Mouse (Mus musculus): ENCODE data around the gene Ppm1h. TPM values are rescaled to one million over a fixed set of nuclear protein-coding genes. Genes with fewer than 3 reads are reported as not detected.

Ppm1h gene
- polyA plus RNA-seq, 1 experiment, result 0.13 TPM

DNA sequence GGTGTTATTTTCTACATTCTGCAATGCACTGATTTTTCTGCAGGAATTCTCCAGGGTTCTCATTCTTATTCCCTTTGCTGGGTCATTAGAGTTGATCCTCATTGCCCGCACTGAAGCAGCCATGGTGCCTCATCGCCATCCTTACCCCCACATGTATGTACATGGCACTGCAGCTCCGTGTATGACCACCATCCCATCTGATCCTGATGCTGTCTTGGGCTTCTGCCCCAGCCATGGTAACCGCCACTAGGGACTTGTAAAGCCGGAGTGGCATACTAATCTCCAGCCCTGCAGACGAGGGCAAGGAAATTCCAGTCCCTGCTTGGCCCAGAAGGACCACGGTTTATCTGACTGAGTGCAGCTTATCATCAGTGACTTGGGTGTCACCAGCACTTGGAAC lies 86.1 kb downstream of the Ppm1h start:
- H3K79me2 ChIP-seq (ENCODE audit: control insufficient read depth, insufficient read depth), result no peaks in the 10 kb centered on the region
- no peak overlapping the region for H3K4me3 ChIP-seq
- peaks cover 6% of the 10 kb centered on the region for H3K27me3 ChIP-seq (ENCODE audit: control insufficient read depth, insufficient read depth, insufficient read length)
- TF ChIP-seq REST (IDR thresholded peaks at IDR 0.05; ENCODE audit: insufficient read depth, insufficient read length), result no peak
- no peak for TF ChIP-seq CEBPB (IDR thresholded peaks at IDR 0.05; ENCODE audit: insufficient read depth, poor library complexity, severe bottlenecking)
- no peak overlapping the region for H3ac ChIP-seq (ENCODE audit: control insufficient read depth, insufficient read length)
- no peaks in the 10 kb centered on the region for H3K36me3 ChIP-seq (ENCODE audit: control insufficient read depth, insufficient read depth)
- no peak overlapping the region for H3K4me2 ChIP-seq (ENCODE audit: low read depth)

- no peak overlapping the region for H3ac ChIP-seq (ENCODE audit: control insufficient read depth, insufficient read length)
- H3K4me2 ChIP-seq (ENCODE audit: low read depth), result no peak overlapping the region
- TF ChIP-seq MYOD1 (IDR thresholded peaks at IDR 0.05; ENCODE audit: control insufficient read depth in 1 of 3, insufficient read length in 2 of 3, low read depth in 2 of 3) (no peak), POLR2AphosphoS2 (IDR thresholded peaks at IDR 0.05; ENCODE audit: insufficient read length, low read depth) (no peak), SRF (IDR thresholded peaks at IDR 0.05; ENCODE audit: control insufficient read depth, insufficient read length, low read depth) (no peak), MYOG (IDR thresholded peaks at IDR 0.05; ENCODE audit: control insufficient read depth in 1 of 3, insufficient read depth in 1 of 3, insufficient read length in 2 of 3, low read depth in 2 of 3) (no peak), CEBPB (IDR thresholded peaks at IDR 0.05; ENCODE audit: insufficient read depth, poor library complexity, severe bottlenecking) (no peak)
- H3K79me2 ChIP-seq (ENCODE audit: control insufficient read depth, insufficient read depth), result no peaks in the 10 kb centered on the region
- no peaks in the 10 kb centered on the region for H3K36me3 ChIP-seq (ENCODE audit: control insufficient read depth, insufficient read depth)
- H3K27me3 ChIP-seq (ENCODE audit: control insufficient read depth, insufficient read depth, insufficient read length), result peaks cover 6% of the 10 kb centered on the region
- H3K4me3 ChIP-seq, result no peak overlapping the region
These were observed 87.0 kb downstream of the Ppm1h start for GRCm38 (mm10) chr10:122765521-122765920.

DNA sequence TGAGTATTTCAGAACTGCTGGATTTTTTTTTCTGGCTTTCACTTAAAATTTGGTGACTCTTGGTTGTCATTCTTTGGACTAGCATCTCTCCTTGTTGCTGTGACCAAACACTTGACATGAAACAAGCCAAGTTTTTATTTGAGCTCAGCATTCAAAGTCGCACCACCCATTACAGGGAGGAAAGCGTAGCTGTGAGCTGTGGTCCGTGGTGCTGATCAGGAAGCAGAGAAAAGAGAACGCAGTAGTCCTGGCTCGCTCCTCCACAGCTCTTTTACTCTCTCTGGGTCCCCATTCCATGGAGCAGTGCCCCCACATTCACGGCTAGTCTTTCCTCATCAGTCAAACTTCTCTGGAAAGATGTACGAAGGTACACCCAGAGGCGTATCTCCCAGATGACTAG lies 87.4 kb downstream of the Ppm1h start:
- no peak overlapping the region for H3K4me2 ChIP-seq (ENCODE audit: low read depth)
- H3K79me2 ChIP-seq (ENCODE audit: control insufficient read depth, insufficient read depth), result no peaks in the 10 kb centered on the region
- H3ac ChIP-seq (ENCODE audit: control insufficient read depth, insufficient read length), result no peak overlapping the region
- no peaks in the 10 kb centered on the region for H3K36me3 ChIP-seq (ENCODE audit: control insufficient read depth, insufficient read depth)
- H3K27me3 ChIP-seq (ENCODE audit: control insufficient read depth, insufficient read depth, insufficient read length), result peaks cover 6% of the 10 kb centered on the region
- no peak overlapping the region for H3K4me3 ChIP-seq
- peak; percentile 19 for TF ChIP-seq REST (IDR thresholded peaks at IDR 0.05; ENCODE audit: insufficient read depth, insufficient read length)
- TF ChIP-seq SRF (IDR thresholded peaks at IDR 0.05; ENCODE audit: control insufficient read depth, insufficient read length, low read depth), result no peak
- TF ChIP-seq MYOG (IDR thresholded peaks at IDR 0.05; ENCODE audit: control insufficient read depth in 1 of 3, insufficient read depth in 1 of 3, insufficient read length in 2 of 3, low read depth in 2 of 3), result no peak

DNA sequence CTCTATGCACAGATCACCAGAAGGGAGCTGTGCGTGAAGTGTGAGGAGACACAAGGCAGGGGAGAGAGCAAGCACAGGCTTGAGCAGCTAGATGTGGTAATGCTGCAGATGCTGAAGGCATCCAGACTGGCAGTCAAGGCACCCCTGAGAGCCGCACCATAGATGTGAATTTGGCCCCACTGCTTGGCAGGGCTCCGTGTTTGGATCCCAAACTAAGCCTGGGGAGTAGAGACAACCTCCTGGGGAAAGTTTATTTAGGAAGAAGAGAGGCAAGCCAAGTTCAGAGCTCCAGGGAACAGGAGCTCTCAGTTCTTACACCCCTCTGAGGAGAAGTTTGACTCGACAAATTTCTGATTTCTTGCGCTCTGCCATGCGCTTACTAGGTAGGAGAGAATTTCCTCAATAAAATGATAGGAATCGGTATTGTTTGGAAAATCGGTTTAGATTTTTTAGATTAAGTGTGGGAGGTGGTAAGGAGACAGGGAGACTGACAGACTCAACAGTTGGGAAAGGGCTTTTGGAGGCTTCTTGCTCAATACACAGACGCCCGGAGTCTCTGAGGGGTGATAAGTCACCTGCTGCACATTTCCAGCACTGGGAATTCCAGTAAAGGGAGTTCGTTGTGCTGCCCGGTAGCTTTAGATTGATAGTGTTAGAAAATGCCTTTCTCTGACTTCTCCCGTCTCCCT lies 89.8 kb downstream of the Ppm1h start:
- peaks cover 6% of the 10 kb centered on the region for H3K27me3 ChIP-seq (ENCODE audit: control insufficient read depth, insufficient read depth, insufficient read length)
- no peak for TF ChIP-seq MAX (IDR thresholded peaks at IDR 0.05; ENCODE audit: low read depth)
- no peak for TF ChIP-seq POLR2A (IDR thresholded peaks at IDR 0.05; ENCODE audit: insufficient read length, low read depth)
- TF ChIP-seq TCF3 (IDR thresholded peaks at IDR 0.05; ENCODE audit: insufficient read length, low read depth), result no peak
- no peak for TF ChIP-seq REST (IDR thresholded peaks at IDR 0.05; ENCODE audit: insufficient read depth, insufficient read length)
- no peak for TF ChIP-seq E2F4 (IDR thresholded peaks at IDR 0.05; ENCODE audit: insufficient read depth)
- no peak for TF ChIP-seq SRF (IDR thresholded peaks at IDR 0.05; ENCODE audit: control insufficient read depth, insufficient read length, low read depth)
- TF ChIP-seq USF1 (IDR thresholded peaks at IDR 0.05; ENCODE audit: low read depth), result no peak
- TF ChIP-seq POLR2AphosphoS2 (IDR thresholded peaks at IDR 0.05; ENCODE audit: insufficient read length, low read depth), result no peak
- TF ChIP-seq MYOG (IDR thresholded peaks at IDR 0.05; ENCODE audit: control insufficient read depth in 1 of 3, insufficient read depth in 1 of 3, insufficient read length in 2 of 3, low read depth in 2 of 3), result no peak
- no peak for TF ChIP-seq MYOD1 (IDR thresholded peaks at IDR 0.05; ENCODE audit: control insufficient read depth in 1 of 3, insufficient read length in 2 of 3, low read depth in 2 of 3)
- TF ChIP-seq CEBPB (IDR thresholded peaks at IDR 0.05; ENCODE audit: insufficient read depth, poor library complexity, severe bottlenecking), result no peak
- TF ChIP-seq TCF12 (IDR thresholded peaks at IDR 0.05; ENCODE audit: insufficient read depth, poor library complexity, severe bottlenecking), result no peak
- no peaks in the 10 kb centered on the region for H3K79me2 ChIP-seq (ENCODE audit: control insufficient read depth, insufficient read depth)
- no peaks in the 10 kb centered on the region for H3K36me3 ChIP-seq (ENCODE audit: control insufficient read depth, insufficient read depth)
- H3K4me3 ChIP-seq, result no peak overlapping the region
- H3K4me2 ChIP-seq (ENCODE audit: low read depth), result no peak overlapping the region
- H3ac ChIP-seq (ENCODE audit: control insufficient read depth, insufficient read length), result no peak overlapping the region

- H3K79me2 ChIP-seq (ENCODE audit: control insufficient read depth, insufficient read depth), result no peaks in the 10 kb centered on the region
- no peak for TF ChIP-seq USF1 (IDR thresholded peaks at IDR 0.05; ENCODE audit: low read depth)
- no peak for TF ChIP-seq TCF3 (IDR thresholded peaks at IDR 0.05; ENCODE audit: insufficient read length, low read depth)
- TF ChIP-seq CEBPB (IDR thresholded peaks at IDR 0.05; ENCODE audit: insufficient read depth, poor library complexity, severe bottlenecking), result no peak
- no peak for TF ChIP-seq TCF12 (IDR thresholded peaks at IDR 0.05; ENCODE audit: insufficient read depth, poor library complexity, severe bottlenecking)
- no peak for TF ChIP-seq MAX (IDR thresholded peaks at IDR 0.05; ENCODE audit: low read depth)
- TF ChIP-seq REST (IDR thresholded peaks at IDR 0.05; ENCODE audit: insufficient read depth, insufficient read length), result no peak
- no peak for TF ChIP-seq MYOD1 (IDR thresholded peaks at IDR 0.05; ENCODE audit: control insufficient read depth in 1 of 3, insufficient read length in 2 of 3, low read depth in 2 of 3)
- TF ChIP-seq MYOG (IDR thresholded peaks at IDR 0.05; ENCODE audit: control insufficient read depth in 1 of 3, insufficient read depth in 1 of 3, insufficient read length in 2 of 3, low read depth in 2 of 3), result no peak
- no peak for TF ChIP-seq SRF (IDR thresholded peaks at IDR 0.05; ENCODE audit: control insufficient read depth, insufficient read length, low read depth)
- TF ChIP-seq POLR2A (IDR thresholded peaks at IDR 0.05; ENCODE audit: insufficient read length, low read depth), result no peak
- no peak for TF ChIP-seq E2F4 (IDR thresholded peaks at IDR 0.05; ENCODE audit: insufficient read depth)
- TF ChIP-seq POLR2AphosphoS2 (IDR thresholded peaks at IDR 0.05; ENCODE audit: insufficient read length, low read depth), result no peak
These were observed 90.4 kb downstream of the Ppm1h start for GRCm38 (mm10) chr10:122768893-122769341.

More at GRCm38 (mm10) chr10:122768893-122769341, 90.4 kb downstream of the Ppm1h start:
- Histone ChIP-seq H3K4me2 (ENCODE audit: low read depth) (no peak overlapping the region), H3ac (ENCODE audit: control insufficient read depth, insufficient read length) (no peak overlapping the region), H3K27me3 (ENCODE audit: control insufficient read depth, insufficient read depth, insufficient read length) (peaks cover 6% of the 10 kb centered on the region), H3K4me3 (no peak overlapping the region), H3K36me3 (ENCODE audit: control insufficient read depth, insufficient read depth) (no peaks in the 10 kb centered on the region)

Data from myocyte (in vitro differentiated cells).